Mouse (Mus musculus) heart, postnatal 0 days (tissue): ENCODE measurements at regions not wholly inside any gene's neighbourhood (a gene's known extent, or its start where the extent isn't known, plus 50 kb on each side); places are given as distances from the start of the nearest gene placed in this dataset.

ENCODE experiments used
- CTCF ChIP-seq: IDR thresholded peaks from 2 replicates; pipeline ENCODE4 v1.5.1; 2016; ENCODE audit warnings: antibody characterized with exemption, control low read depth, low read depth
- EP300 ChIP-seq: IDR thresholded peaks from 2 replicates; pipeline ENCODE4 v1.6.1; 2016; ENCODE audit warnings: antibody characterized with exemption, low read depth

- TF ChIP-seq EP300 (no peak), CTCF (no peak)
Measured at GRCm38 (mm10) chr12:97142720-97143119, 1116.5 kb downstream of the Galc start.
